Mouse (Mus musculus) 416B (cell line): ENCODE data around the gene Fxyd1.

Experiments used
- DNase-seq: peaks from one replicate; pipeline ENCODE4 v3.0.0; 2011; ENCODE audit warnings: low read depth

Fxyd1 gene

GRCm38 (mm10) chr7:31017104-31017901, 39.7 kb downstream of the Fxyd1 start:
- peak; percentile 83 for DNase-seq

- DNase-seq, result no peak
Measured at GRCm38 (mm10) chr7:31012971-31013370, 44.0 kb downstream of the Fxyd1 start.

- DNase-seq, result no peak
Measured at GRCm38 (mm10) chr7:31008889-31009288, 48.1 kb downstream of the Fxyd1 start.

GRCm38 (mm10) chr7:31008175-31008574, 48.8 kb downstream of the Fxyd1 start:
- DNase-seq, result peak; percentile 78

- peak; percentile 71 for DNase-seq
Measured at GRCm38 (mm10) chr7:31007775-31008174, 49.2 kb downstream of the Fxyd1 start.

GRCm38 (mm10) chr7:31002650-31003049, 54.3 kb downstream of the Fxyd1 start:
- peak; percentile 99 for DNase-seq
